Mouse (Mus musculus) urinary bladder, postnatal 36 days (tissue): ENCODE measurements at regions not wholly inside any gene's neighbourhood (a gene's known extent, or its start where the extent isn't known, plus 50 kb on each side); places are given as distances from the start of the nearest gene placed in this dataset.

Experiments used
- DNase-seq, 2 experiments: peaks; one replicate each; pipeline ENCODE4 v3.0.0; 2022; ENCODE audit warnings: low spot score in 2 of 2, mixed read lengths in 1 of 2

- no peak for DNase-seq
Measured at GRCm38 (mm10) chrX:11170416-11170815, 128.6 kb upstream of the H2al1a start.

GRCm38 (mm10) chrX:11180194-11180816, 118.8 kb upstream of the H2al1a start:
- DNase-seq, result no peak

DNA sequence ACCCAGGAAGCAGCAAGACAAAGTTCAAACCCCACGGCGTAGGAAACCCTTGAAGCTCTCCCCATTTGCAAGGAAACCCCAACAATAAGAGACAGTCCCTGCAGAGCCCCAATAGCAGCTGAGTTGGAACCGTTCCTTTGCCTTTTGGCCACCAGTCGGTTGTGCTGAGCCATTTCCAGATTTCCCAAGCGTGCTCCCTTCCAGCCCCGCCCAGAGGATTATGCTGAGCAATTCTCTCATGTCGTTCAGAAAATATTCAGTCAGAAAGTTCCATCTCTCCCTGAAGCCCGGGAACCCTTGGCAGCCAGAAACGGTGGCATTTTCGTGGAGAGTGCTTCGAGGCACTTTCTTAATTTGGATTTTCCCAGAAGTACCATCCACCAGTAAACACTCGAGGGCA, 117.2 kb upstream of the H2al1a start:
- DNase-seq, result peak; percentile 1 to 17

GRCm38 (mm10) chrX:11190851-11191250, 108.2 kb upstream of the H2al1a start:
- no peak for DNase-seq

DNA sequence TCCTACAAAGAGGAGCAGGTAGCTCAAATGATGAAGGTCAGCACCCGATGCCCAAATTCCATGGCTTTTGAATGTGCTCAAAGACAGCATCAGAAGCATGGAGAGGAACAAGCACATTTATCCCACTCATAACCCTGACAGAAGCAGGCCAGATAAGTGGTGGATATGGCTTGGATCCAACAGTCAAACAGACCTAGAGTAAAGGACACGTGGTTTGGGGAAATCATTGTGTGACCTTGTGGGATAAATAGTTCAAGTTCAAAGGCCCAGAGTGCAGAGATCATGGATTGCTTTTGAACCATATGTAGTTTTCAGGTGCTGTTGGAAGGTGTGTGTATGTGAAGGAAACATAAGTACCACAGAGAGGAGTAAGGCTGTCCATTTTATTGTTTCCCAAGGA, 94.9 kb upstream of the H2al1a start:
- no peak for DNase-seq

DNA sequence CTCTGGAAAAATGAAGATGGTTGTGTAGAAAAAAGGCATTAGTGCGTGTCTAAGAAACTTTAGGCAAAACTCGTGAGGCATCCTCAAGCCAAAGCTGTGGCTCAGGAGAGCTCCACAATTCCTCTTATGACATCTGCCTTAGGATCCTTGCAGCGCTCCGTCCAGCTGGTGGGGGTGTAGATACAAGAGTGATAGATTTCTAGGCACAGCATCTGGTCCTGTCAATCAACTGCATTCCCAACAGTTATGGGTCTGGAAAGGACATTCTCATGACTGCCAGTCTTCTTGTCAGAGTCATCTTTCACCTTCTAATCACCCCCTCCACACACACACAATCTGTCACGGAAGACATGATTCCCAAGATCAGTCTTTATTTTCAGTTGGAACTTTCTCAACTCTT, 89.2 kb upstream of the H2al1a start:
- no peak for DNase-seq

- DNase-seq, result no peak
Measured at GRCm38 (mm10) chrX:11212811-11213210, 86.2 kb upstream of the H2al1a start.

DNA sequence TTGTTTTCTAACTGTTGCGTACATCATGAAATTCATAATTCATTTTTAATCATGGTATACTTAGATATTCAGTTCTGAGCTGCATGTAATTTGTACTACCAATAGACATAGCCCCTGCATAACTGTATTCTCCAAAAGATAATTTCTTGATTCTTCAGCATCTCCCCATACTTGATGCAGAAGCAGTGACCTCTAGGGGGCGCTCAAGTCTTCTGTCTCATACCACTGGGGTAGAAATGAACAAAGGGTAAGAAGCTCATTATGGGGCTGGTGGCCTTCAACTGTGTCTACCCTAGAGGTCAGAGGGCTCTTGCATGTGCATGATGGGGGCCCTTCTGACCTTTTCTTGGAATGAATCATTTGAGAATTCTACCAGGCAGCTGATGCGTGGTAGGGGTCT, 85.6 kb upstream of the H2al1a start:
- peak in 1 of 2 experiments; percentile 1 for DNase-seq

DNA sequence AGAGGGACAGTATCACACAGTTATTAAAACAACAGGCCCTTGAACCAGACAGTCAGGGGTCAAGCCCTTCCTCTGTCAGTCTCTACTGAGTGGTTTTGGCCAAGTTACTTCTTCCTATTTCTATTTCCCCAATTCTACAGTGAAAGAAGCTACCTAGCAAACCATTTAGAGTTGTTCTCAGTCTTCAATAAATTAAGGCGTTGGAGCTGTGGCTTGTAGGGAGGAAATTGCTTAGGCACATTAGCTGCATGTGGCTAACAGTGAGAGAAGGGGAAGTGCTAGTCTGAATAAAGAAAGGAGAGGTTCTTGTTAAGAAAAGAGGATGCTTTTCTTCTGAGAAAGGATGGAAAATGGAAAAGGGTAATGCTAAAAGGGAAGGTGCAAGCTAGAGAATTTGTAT, 60.0 kb upstream of the H2al1a start:
- no peak for DNase-seq

DNA sequence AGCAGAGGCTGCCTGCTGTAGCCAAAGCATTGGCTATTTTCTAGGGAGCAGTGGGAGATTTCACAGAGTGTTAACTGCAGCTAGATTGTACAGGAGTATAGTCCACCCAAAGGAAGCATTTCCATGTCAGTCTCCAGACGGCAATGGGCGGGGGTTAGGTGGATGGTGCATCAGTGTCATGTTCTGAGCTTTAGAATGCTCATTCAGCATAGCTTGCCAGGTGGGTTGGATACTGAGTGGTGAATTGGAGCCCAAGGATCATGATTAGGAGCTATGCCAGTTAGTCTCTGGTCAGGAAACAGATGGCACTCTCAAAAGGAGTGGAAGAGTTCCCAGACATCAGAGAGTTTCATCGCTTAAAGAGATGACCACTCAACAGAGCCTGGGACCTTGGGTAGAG, 53.5 kb upstream of the H2al1a start:
- no peak for DNase-seq
